Mouse (Mus musculus) embryonic facial prominence, embryonic 11.5 days (tissue): Measurements from ENCODE around the gene Cad. TPM values are rescaled to one million over a fixed set of nuclear protein-coding genes. Genes with fewer than 3 reads are reported as not detected.

Source experiments
- ATAC-seq: fragments of 200-750 bp; cut with Nextera tagmentation; replicated peaks from 2 replicates; pipeline ENCODE4 v1.8.0; 2017; ENCODE audit warnings: low read depth; ENCODE audit not compliant: insufficient number of reproducible peaks, low FRiP score, low TSS enrichment
- DNase-seq: peaks from one replicate; pipeline ENCODE4 v3.0.0-alpha.2; 2015; ENCODE audit warnings: low spot score
- H3K27ac ChIP-seq: fragments of 300-500 bp; sonication (generic); replicated peaks from 2 replicates; pipeline ENCODE4 v1.5.1; 2014; ENCODE audit warnings: mild to moderate bottlenecking, low read depth, low read length, control low read depth
- H3K27me3 ChIP-seq: fragments of 300-500 bp; sonication (generic); 2 replicates; pipeline ENCODE4 v1.6.1; 2014; ENCODE audit warnings: mild to moderate bottlenecking, low read length, moderate library complexity, mixed read lengths; ENCODE audit not compliant: control insufficient read depth, insufficient read depth
- H3K36me3 ChIP-seq: fragments of 300-500 bp; sonication (generic); replicated peaks from 2 replicates; pipeline ENCODE4 v1.6.1; 2014; ENCODE audit warnings: low read depth, mild to moderate bottlenecking, low read length, moderate library complexity, mixed read lengths; ENCODE audit not compliant: control insufficient read depth, insufficient read depth
- H3K4me1 ChIP-seq: fragments of 300-500 bp; sonication (generic); 2 replicates; pipeline ENCODE4 v1.6.1; 2014; ENCODE audit warnings: low read length, mixed read lengths; ENCODE audit not compliant: control insufficient read depth, insufficient read depth
- H3K4me2 ChIP-seq: fragments of 300-500 bp; sonication (generic); 2 replicates; pipeline ENCODE4 v1.6.1; 2014; ENCODE audit warnings: low read depth, mild to moderate bottlenecking, control low read depth, low read length, moderate library complexity
- H3K4me3 ChIP-seq: fragments of 300-500 bp; sonication (generic); 2 replicates; pipeline ENCODE4 v1.5.1; 2014; ENCODE audit warnings: low read depth, low read length, control low read depth
- H3K9ac ChIP-seq: fragments of 300-500 bp; sonication (generic); replicated peaks from 2 replicates; pipeline ENCODE4 v1.6.1; 2014; ENCODE audit warnings: mild to moderate bottlenecking, control low read depth, low read length
- H3K9me3 ChIP-seq: fragments of 300-500 bp; sonication (generic); replicated peaks from 2 replicates; pipeline ENCODE4 v1.6.1; 2016; ENCODE audit warnings: mild to moderate bottlenecking, low read length, inconsistent platforms, mixed read lengths; ENCODE audit not compliant: control insufficient read depth
- WGBS: fragments of 180-500 bp; shearing (Covaris S2); extraction: QIAGEN DNeasy Blood & Tissue Kit; methylation state at CpG from one replicate; pipeline ENCODE4 v1.1.7; 2014; 5-methylcytosine and 5-hydroxymethylcytosine counted together
- polyA plus RNA-seq: library from polyadenylated mRNA; unstranded; fragments of >200 nt; fragmentation: Nextera tagmentation; extraction: Ambion mirVana; gene quantifications from 2 replicates; pipeline ENCODE4 v1.2.1, GENCODE M21; 2014

Cad gene
- polyA plus RNA-seq, 1 experiment from 2014 or later: 21.3 TPM

GRCm38 (mm10) chr5:31086606-31087005 is 32.0 kb downstream of the Cad start:
- ATAC-seq (no peak), DNase-seq (no peak)
- H3K4me1 ChIP-seq: no peaks in the 10 kb centered on the region
- peaks cover 27% of the 10 kb centered on the region for H3K27me3 ChIP-seq
- H3K36me3 ChIP-seq: no peaks in the 10 kb centered on the region
- H3K9me3 ChIP-seq: no peaks in the 10 kb centered on the region
- no peak overlapping the region for H3K9ac ChIP-seq
- H3K4me3 ChIP-seq: no peak overlapping the region
- H3K27ac ChIP-seq: no peak overlapping the region
- 32% methylated on average over 7 of the region's 7 CpGs for WGBS
- no peak overlapping the region for H3K4me2 ChIP-seq

DNA sequence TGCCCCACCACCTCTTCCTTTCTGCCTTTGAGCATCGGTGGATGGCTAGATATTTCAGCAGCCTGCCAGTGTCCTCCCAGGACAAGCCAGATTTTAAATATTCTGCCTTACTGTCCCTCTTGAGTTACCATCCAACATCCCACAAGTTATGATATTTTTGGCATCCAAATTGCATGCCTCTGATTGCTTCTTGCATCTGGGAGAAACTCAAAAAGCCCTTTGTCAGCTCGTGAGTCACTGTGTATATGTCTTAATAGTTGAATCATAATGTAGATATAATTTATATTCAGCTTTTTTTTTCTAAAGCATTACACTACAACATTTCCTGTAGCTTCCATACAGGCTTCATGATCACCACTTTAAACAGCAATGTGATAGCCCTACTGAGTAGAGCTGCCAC is 32.6 kb downstream of the Cad start:
- Histone ChIP-seq H3K27ac (no peak overlapping the region), H3K4me1 (no peaks in the 10 kb centered on the region), H3K9ac (no peak overlapping the region), H3K36me3 (no peaks in the 10 kb centered on the region), H3K4me2 (no peak overlapping the region), H3K27me3 (peaks cover 32% of the 10 kb centered on the region), H3K4me3 (no peak overlapping the region), H3K9me3 (no peaks in the 10 kb centered on the region)
- no peak for ATAC-seq
- WGBS: 92% methylated on average over 2 of the region's 2 CpGs
- DNase-seq: no peak

- Histone ChIP-seq H3K4me3 (peak overlapping the region; percentile 36), H3K4me2 (peak overlapping the region; percentile 55), H3K27me3 (peaks cover 81% of the 10 kb centered on the region), H3K9me3 (no peaks in the 10 kb centered on the region), H3K27ac (no peak overlapping the region), H3K9ac (no peak overlapping the region; the same call in 1 of the 2 replicates), H3K4me1 (peaks cover 4% of the 10 kb centered on the region), H3K36me3 (no peaks in the 10 kb centered on the region)
- whole genome bisulfite sequencing: 2% methylated on average over 39 of the region's 53 CpGs
- ATAC-seq: no peak
- no peak for DNase-seq
Measured at GRCm38 (mm10) chr5:31092231-31092975, 37.8 kb downstream of the Cad start.

- DNase-seq (no peak), ATAC-seq (peak; percentile 49; the same call in 1 of the 2 replicates)
- Histone ChIP-seq H3K4me1 (peaks cover 4% of the 10 kb centered on the region), H3K4me2 (peak overlapping the region; percentile 55), H3K4me3 (peak overlapping the region; percentile 36), H3K27me3 (peaks cover 83% of the 10 kb centered on the region), H3K27ac (no peak overlapping the region), H3K9ac (peak overlapping the region; percentile 22; the same call in 1 of the 2 replicates), H3K9me3 (no peaks in the 10 kb centered on the region), H3K36me3 (no peaks in the 10 kb centered on the region)
- WGBS: under 1% methylated on average over 47 of the region's 54 CpGs
Measured at GRCm38 (mm10) chr5:31093151-31094041, 38.8 kb downstream of the Cad start.

GRCm38 (mm10) chr5:31094100-31094798 is 39.7 kb downstream of the Cad start:
- 2% methylated on average over 29 of the region's 29 CpGs for WGBS

DNA sequence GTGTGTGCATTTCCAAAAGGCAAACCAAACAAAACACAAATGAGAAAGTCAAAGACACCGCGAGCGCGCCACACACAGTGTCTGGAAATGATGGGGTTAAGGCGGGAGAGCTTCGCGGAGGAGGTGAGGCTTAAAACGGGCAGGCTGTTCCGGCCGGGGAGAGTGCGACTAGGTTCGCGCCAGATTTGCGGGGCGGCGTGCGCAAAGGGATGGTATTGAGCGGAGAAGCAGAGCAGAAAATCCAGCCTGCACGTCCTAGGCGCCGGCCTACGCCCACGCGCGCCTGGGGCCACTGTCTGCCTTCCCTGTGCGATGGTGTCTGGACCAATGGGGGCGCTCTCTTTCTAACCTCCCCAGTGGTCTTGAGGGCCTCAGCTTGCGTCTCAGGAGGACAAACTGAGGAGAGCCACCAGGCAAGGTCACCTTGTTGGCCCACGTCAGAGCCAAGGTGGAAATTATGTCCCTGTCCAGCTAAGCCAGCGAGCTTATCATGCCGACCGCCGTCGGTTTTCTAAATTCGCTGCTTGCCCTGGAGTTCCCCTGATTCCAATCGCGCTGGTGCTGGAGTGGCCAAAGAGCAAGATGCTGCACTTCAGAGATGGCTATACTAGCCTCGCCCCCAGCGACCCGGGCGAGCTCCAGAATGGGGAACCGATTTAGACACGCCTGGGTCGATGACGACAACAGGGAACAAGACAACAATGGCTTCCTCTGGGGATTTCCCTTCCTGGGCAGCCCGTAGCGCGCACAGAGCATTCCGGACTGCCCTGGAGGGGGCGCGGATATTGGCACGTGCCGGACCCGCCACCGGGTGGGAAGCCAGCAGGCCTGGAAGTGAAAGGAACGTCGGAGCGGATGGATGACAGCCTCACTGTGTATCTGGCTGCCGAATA is 40.5 kb downstream of the Cad start:
- H3K9ac ChIP-seq: no peak overlapping the region
- under 1% methylated on average over 59 of the region's 59 CpGs for WGBS
- no peak for DNase-seq
- no peaks in the 10 kb centered on the region for H3K36me3 ChIP-seq
- ATAC-seq: no peak
- peaks cover 72% of the 10 kb centered on the region for H3K27me3 ChIP-seq
- H3K9me3 ChIP-seq: no peaks in the 10 kb centered on the region
- H3K4me3 ChIP-seq: peak overlapping the region; percentile 12
- H3K4me2 ChIP-seq: peak overlapping the region; percentile 29
- no peak overlapping the region for H3K27ac ChIP-seq
- peaks cover 4% of the 10 kb centered on the region for H3K4me1 ChIP-seq

More at GRCm38 (mm10) chr5:31094100-31094798, 39.7 kb downstream of the Cad start:
- H3K27ac ChIP-seq: no peak overlapping the region
- peak overlapping the region; percentile 12 for H3K4me3 ChIP-seq
- peaks cover 80% of the 10 kb centered on the region for H3K27me3 ChIP-seq
- DNase-seq (peak; percentile 62), ATAC-seq (no peak)
- H3K4me2 ChIP-seq: peak overlapping the region; percentile 13
- no peak overlapping the region for H3K9ac ChIP-seq
- no peaks in the 10 kb centered on the region for H3K9me3 ChIP-seq
- peaks cover 4% of the 10 kb centered on the region for H3K4me1 ChIP-seq
- H3K36me3 ChIP-seq: no peaks in the 10 kb centered on the region

- Histone ChIP-seq H3K27me3 (peaks cover 63% of the 10 kb centered on the region), H3K4me3 (no peak overlapping the region), H3K27ac (no peak overlapping the region), H3K36me3 (no peaks in the 10 kb centered on the region), H3K4me1 (peaks cover 4% of the 10 kb centered on the region), H3K9me3 (no peaks in the 10 kb centered on the region), H3K9ac (no peak overlapping the region), H3K4me2 (no peak overlapping the region)
- 23% methylated on average over 11 of the region's 11 CpGs for WGBS
- ATAC-seq: no peak
- no peak for DNase-seq
Measured at GRCm38 (mm10) chr5:31095711-31096480, 41.3 kb downstream of the Cad start.
